11 mouse cellular contexts compared by ENCODE assay signal in genomic region chr9:36950271-36951132, GRCm38 (mm10).
DNase-seq lines count a peak whose midpoint lies in the region; ATAC-seq and TF ChIP-seq lines count a peak whose summit lies in the region.
"Had no signal": no experiment of that assay in that cellular context is flagged by ENCODE, and none has a peak within 500 bp of the region (broad histone marks: within the 10 kb centered on the region; RNA-seq: fewer than 3 reads in every experiment).

No protein-coding gene starts in this region.

- H3K4me3 ChIP-seq in forebrain, embryonic 12.5 days (replicated peaks), result no peak overlapping the region
- H3K4me3 ChIP-seq in midbrain, embryonic 11.5 days (ENCODE audit: low read depth, low read length), result no peak overlapping the region
- no peak overlapping the region for H3K4me3 ChIP-seq in heart, adult 2 months

- no peaks in the 10 kb centered on the region for H3K79me2 ChIP-seq in heart, adult 2 months (replicated peaks; ENCODE audit: control insufficient read depth, insufficient read depth, low read length)

- H3K9me3 ChIP-seq in forebrain, embryonic 12.5 days, result no peaks in the 10 kb centered on the region
- no peaks in the 10 kb centered on the region for H3K9me3 ChIP-seq in midbrain, embryonic 11.5 days (ENCODE audit: control insufficient read depth, low read length)

- H3K27me3 ChIP-seq in forebrain, embryonic 12.5 days, result no peaks in the 10 kb centered on the region
- H3K27me3 ChIP-seq in midbrain, embryonic 11.5 days (ENCODE audit: control insufficient read depth, insufficient read depth, low read length), result no peaks in the 10 kb centered on the region
- no peaks in the 10 kb centered on the region for H3K27me3 ChIP-seq in heart, adult 2 months (ENCODE audit: control insufficient read depth, insufficient read depth, low read length)

- intact Hi-C loops in heart, adult 2 months (cut with DNase I), result no loop called here

- peak overlapping the region; percentile 83 for H3K27ac ChIP-seq in forebrain, embryonic 12.5 days
- H3K27ac ChIP-seq in midbrain, embryonic 11.5 days (ENCODE audit: low read depth, low read length), result peak overlapping the region; percentile 49
- H3K27ac ChIP-seq in heart, adult 2 months, result no peak overlapping the region

- no peak for TF ChIP-seq EP300 in heart, adult 2 months (IDR thresholded peaks at IDR 0.05; ENCODE audit: insufficient read depth, low read depth, low read length)

- H3K4me1 ChIP-seq in forebrain, embryonic 12.5 days, result peaks cover 38% of the 10 kb centered on the region
- H3K4me1 ChIP-seq in midbrain, embryonic 11.5 days (ENCODE audit: control insufficient read depth, insufficient read depth, low read length), result peaks cover 12% of the 10 kb centered on the region
- peaks cover 8% of the 10 kb centered on the region for H3K4me1 ChIP-seq in heart, adult 2 months (ENCODE audit: control insufficient read depth, insufficient read depth, low read length)

- peak overlapping the region; percentile 19; the same call in 1 of the 2 replicates for H3K4me2 ChIP-seq in forebrain, embryonic 12.5 days
- H3K4me2 ChIP-seq in midbrain, embryonic 11.5 days, result no peak overlapping the region
- H3K4me2 ChIP-seq: liver, embryonic 11.5 days had no signal

- peaks cover 7% of the 10 kb centered on the region for H3K36me3 ChIP-seq in forebrain, embryonic 12.5 days (replicated peaks)
- H3K36me3 ChIP-seq in midbrain, embryonic 11.5 days (ENCODE audit: control insufficient read depth, insufficient read depth, low read length), result no peaks in the 10 kb centered on the region
- no peaks in the 10 kb centered on the region for H3K36me3 ChIP-seq in heart, adult 2 months (ENCODE audit: control insufficient read depth, insufficient read depth, low read length)

- no peak overlapping the region for H3K9ac ChIP-seq in forebrain, embryonic 12.5 days
- H3K9ac ChIP-seq in midbrain, embryonic 11.5 days (ENCODE audit: low read length), result no peak overlapping the region
- no peak overlapping the region for H3K9ac ChIP-seq in heart, adult 2 months (ENCODE audit: low read depth, low read length)

- peak; percentile 75 for DNase-seq in heart, adult 11 months
- DNase-seq in heart, postnatal 4 days, result no peak
- peak; percentile 31 for DNase-seq in WW6 (ENCODE audit: low read depth, low spot score)
- peak; percentile 89 for DNase-seq in midbrain, embryonic 11.5 days (ENCODE audit: low spot score, missing footprints)
- no peak for DNase-seq in heart, adult 2 months
- DNase-seq in layer of hippocampus, postnatal 25 days (ENCODE audit: extremely low spot score in 1 of 2, low spot score in 1 of 2), result no peak
- no peak for DNase-seq in gastrocnemius, postnatal 25 days
- DNase-seq: gastrocnemius, postnatal 36 days had no signal

- TF ChIP-seq POLR2A in heart, adult 2 months (IDR thresholded peaks at IDR 0.05; ENCODE audit: insufficient read depth, low read depth, low read length), result no peak

- WGBS in forebrain, embryonic 12.5 days, result 8% methylated on average over 14 of the region's 14 CpGs
- WGBS in midbrain, embryonic 11.5 days, result 11% methylated on average over 14 of the region's 14 CpGs
- WGBS in heart, adult 2 months, result 65% methylated on average over 14 of the region's 14 CpGs

- ATAC-seq in forebrain, embryonic 12.5 days (ENCODE audit: low FRiP score), result peak; percentile 84
- ATAC-seq in midbrain, embryonic 11.5 days (ENCODE audit: low FRiP score), result peak; percentile 89
- ATAC-seq: inflammation-experienced regulatory T-cells, adult 6 months had no signal

- no peak for TF ChIP-seq CTCF in heart, adult 2 months (IDR thresholded peaks at IDR 0.05)

Comparison
In these comparisons a context has a peak if more than half of its experiments do, and no peak if none do; other contexts are left out.
1. DNase-seq: peak in heart, adult 11 months (single experiment), WW6 (single experiment) and midbrain, embryonic 11.5 days (single experiment); none in heart, postnatal 4 days (single experiment), heart, adult 2 months (0 of 2), layer of hippocampus, postnatal 25 days (0 of 2) and gastrocnemius, postnatal 25 days (single experiment).